Mouse (Mus musculus) adrenal gland, adult 18-20 months (tissue): ENCODE results near the gene Usp12. TPM values are rescaled to one million over a fixed set of nuclear protein-coding genes. Genes with fewer than 3 reads are reported as not detected.

Source experiments
- DNase-seq, 2 experiments: peaks; one replicate each; pipeline ENCODE4 v3.0.0; 2021 to 2022; ENCODE audit warnings: low spot score in 2 of 2
- total RNA-seq, 2 experiments: library from RNA; stranded (reverse); gene quantifications; 1 replicate in 1 of 2; 2 replicates in 1 of 2; pipeline ENCODE4 v1.2.3; 2021

Gene Usp12
- total RNA-seq, 2 experiments from 2014 or later, result 28.5 to 30.9 TPM

- DNase-seq, result no peak
Measured at GRCm38 (mm10) chr5:146700099-146700498, 94.7 kb downstream of the Usp12 start.

DNA sequence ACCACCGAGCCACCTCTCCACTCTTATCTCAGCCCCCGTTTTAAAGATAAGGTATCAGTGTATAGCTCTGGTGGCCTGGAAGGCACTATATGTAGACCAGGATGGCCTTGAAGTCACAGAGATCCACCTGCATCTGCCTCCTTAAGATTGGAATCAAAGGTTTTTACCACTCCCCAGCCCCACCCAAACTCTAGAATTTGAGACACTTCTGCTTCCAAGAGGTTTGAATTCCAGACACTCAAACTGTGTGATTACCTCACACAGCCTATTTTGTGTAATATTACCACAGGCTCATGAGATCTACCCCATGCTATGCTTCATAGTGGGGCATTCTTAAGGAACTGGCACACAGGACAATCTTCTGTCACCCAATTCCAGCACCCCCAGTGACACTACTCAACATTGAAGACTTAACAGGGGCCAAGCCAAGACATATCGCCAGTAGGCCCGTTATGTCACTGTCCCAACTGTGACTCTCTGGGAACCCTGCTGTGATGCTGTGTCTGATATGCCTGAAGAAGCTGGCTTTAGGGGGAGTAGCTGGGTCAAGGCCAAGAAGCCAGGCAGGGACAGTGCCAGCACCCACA, 95.3 kb downstream of the Usp12 start:
- DNase-seq, result no peak

GRCm38 (mm10) chr5:146695543-146695942, 99.3 kb downstream of the Usp12 start:
- no peak for DNase-seq

DNA sequence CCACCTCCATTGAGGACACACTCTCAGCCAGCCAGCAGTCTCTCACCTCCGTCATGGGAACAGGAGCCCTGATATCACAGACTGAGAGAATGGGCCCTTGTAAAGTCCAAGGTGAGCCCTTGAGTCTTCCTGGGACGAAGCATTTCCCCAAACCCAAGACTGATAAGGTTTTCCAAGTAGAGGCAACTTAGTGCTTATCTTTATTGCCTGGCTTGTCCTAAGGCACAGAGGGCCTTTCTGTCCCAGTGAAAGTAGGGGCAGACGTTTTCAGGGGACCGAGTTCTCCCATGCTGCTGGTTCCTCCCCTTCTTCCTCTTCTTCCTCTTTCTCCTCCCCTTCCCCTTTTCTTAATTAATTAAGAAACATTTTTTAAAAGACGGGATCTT, 101.8 kb downstream of the Usp12 start:
- DNase-seq, result no peak

- no peak for DNase-seq
Measured at GRCm38 (mm10) chr5:146692361-146692975, 102.3 kb downstream of the Usp12 start.

GRCm38 (mm10) chr5:146691745-146692144, 103.1 kb downstream of the Usp12 start:
- no peak for DNase-seq

DNA sequence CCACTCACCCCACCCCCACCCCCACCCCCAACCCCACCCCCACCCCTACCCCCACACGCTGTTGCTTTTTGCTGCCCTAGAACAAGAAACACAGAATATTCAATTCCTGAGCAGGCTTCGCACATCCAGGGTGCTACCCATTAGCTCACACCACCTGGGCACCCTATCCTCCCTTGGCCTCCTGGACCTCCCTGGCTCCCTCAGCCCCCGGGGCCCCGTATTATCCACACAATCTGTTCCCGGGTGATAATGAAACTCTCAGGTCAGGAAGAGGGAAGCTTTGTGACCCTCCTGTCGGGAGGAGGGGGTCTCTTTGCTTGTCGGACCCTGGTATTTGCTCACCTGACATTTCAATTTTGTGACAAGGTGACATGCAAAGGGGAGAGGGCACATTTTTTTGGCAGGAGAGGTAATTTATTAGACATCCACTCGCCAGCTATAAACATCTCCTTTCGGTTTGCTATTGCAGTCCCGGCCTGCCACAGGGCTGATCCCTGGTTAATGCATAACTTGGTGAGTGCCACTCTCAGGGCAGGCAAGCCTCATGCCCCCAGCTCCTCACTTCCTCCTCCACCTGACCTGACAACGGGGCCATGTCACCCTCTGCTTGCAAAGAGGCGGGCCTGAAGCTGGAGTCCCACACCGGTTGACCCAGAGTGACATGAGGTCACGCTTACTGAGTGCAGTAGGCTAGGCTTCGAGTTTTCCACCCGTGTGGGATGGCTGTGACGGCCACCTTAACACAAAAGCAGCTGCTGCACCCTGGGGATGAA, 107.1 kb downstream of the Usp12 start:
- DNase-seq, result no peak

DNA sequence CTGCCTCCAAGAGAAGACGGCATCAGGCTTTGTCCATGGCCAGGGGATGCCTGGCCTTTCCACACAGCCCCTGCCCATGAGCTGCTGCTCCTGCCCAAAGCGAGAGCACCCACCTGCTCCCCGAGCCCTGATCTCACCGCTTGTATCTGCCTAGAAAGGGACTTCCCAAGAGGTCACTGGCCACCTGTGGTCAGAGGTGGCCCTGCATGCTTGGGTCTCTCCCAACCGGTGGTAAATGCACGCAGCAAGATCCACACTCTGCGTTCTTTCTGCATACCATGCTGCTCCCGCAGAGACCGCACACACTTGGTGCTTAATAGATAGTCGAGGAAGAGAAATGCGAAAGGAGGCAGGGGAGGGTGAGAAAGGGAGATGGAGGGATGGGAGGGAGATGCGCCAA, 107.9 kb downstream of the Usp12 start:
- no peak for DNase-seq

Other genes with a start within 250 kb of the Usp12 start
- not detected for gene Gm3415, start 238.9 kb downstream of the Usp12 start, total RNA-seq
- gene Gpr12, start 209.8 kb downstream of the Usp12 start, total RNA-seq, result under 1 TPM in 1 of 2 experiments, not detected in 1; 0.43 TPM
- gene Rpl21, start 37.9 kb upstream of the Usp12 start, total RNA-seq, result 100 to 1,000 TPM; 289 to 315 TPM
- gene Rasl11a, start 50.1 kb upstream of the Usp12 start, total RNA-seq, result 10 to 100 TPM in 1 of 2 experiments, 1 to 10 TPM in 1; 7.0 to 11.1 TPM
- gene Gtf3a, start 153.7 kb upstream of the Usp12 start, total RNA-seq, result 10 to 100 TPM; 21.6 to 30.5 TPM
- 10 to 100 TPM; 23.5 to 31.9 TPM for gene Mtif3, start 168.8 kb upstream of the Usp12 start, total RNA-seq